Mouse (Mus musculus) cerebellum, adult 11-12 months (tissue): ENCODE measurements around the gene Car15.
A peak's percentile ranks its signal among the peaks of the same experiment; 100 is the strongest.

Experiments
- DNase-seq: peaks from one replicate; pipeline ENCODE4 v3.0.0; 2022

Gene Car15

GRCm38 (mm10) chr16:17832821-17833220 is 5.3 kb downstream of the Car15 start, which contains the start of gene B830017H08Rik:
B830017H08Rik (plus strand) TSS chr16:17833121.
- no peak for DNase-seq

GRCm38 (mm10) chr16:17831781-17832180 is 6.4 kb downstream of the Car15 start:
- DNase-seq, result peak; percentile 34

- peak; percentile 57 for DNase-seq
Measured at GRCm38 (mm10) chr16:17830385-17831178, 7.6 kb downstream of the Car15 start.

GRCm38 (mm10) chr16:17828867-17829266 is 9.3 kb downstream of the Car15 start:
- peak; percentile 12 for DNase-seq

GRCm38 (mm10) chr16:17828229-17828628 is 9.9 kb downstream of the Car15 start:
- DNase-seq, result no peak

- DNase-seq, result peak; percentile 88
Measured at GRCm38 (mm10) chr16:17826500-17826899, 11.7 kb downstream of the Car15 start.

- peak; percentile 7 for DNase-seq
Measured at GRCm38 (mm10) chr16:17816528-17816927, 21.6 kb downstream of the Car15 start.

GRCm38 (mm10) chr16:17815411-17816402 is 22.5 kb downstream of the Car15 start:
- DNase-seq, result peak; percentile 64

- DNase-seq, result no peak
Measured at GRCm38 (mm10) chr16:17813173-17813572, 25.0 kb downstream of the Car15 start.

- DNase-seq, result peak; percentile 6
Measured at GRCm38 (mm10) chr16:17812120-17812519, 26.0 kb downstream of the Car15 start.

GRCm38 (mm10) chr16:17809711-17810110 is 28.5 kb downstream of the Car15 start:
- DNase-seq, result peak; percentile 19

- peak; percentile 21 for DNase-seq
Measured at GRCm38 (mm10) chr16:17809125-17809524, 29.0 kb downstream of the Car15 start.

- DNase-seq, result peak; percentile 84
Measured at GRCm38 (mm10) chr16:17807192-17808009, 30.8 kb downstream of the Car15 start.

GRCm38 (mm10) chr16:17806581-17807191 is 31.5 kb downstream of the Car15 start:
- no peak for DNase-seq

- DNase-seq, result no peak
Measured at GRCm38 (mm10) chr16:17804982-17805381, 33.2 kb downstream of the Car15 start.

- peak; percentile 31 for DNase-seq
Measured at GRCm38 (mm10) chr16:17804449-17804912, 33.7 kb downstream of the Car15 start.

- DNase-seq, result no peak
Measured at GRCm38 (mm10) chr16:17803675-17804448, 34.3 kb downstream of the Car15 start.

- DNase-seq, result peak; percentile 33
Measured at GRCm38 (mm10) chr16:17802839-17803674, 35.1 kb downstream of the Car15 start.

GRCm38 (mm10) chr16:17802456-17802838 is 35.7 kb downstream of the Car15 start:
- no peak for DNase-seq

- DNase-seq, result peak; percentile 27
Measured at GRCm38 (mm10) chr16:17801777-17802455, 36.2 kb downstream of the Car15 start.
